Mouse (Mus musculus): Measurements from ENCODE around the gene Glb1l3.
"Not testable (repeated sequence)": the region's sequence is repeated elsewhere in the genome, so short reads cannot be mapped to it uniquely, and the experiment has no call there.

The Glb1l3 gene

GRCm38 (mm10) chr9:26860751-26861150 lies at the start of gene Glb1l3:
Glb1l3 (minus strand) TSS chr9:26860890.
- no peak for DNase-seq (ENCODE audit: low read depth, low spot score)

- DNase-seq (ENCODE audit: low read depth, low spot score): not testable (repeated sequence)
These were observed 9.2 kb upstream of the Glb1l3 start for GRCm38 (mm10) chr9:26869856-26870255.

- no peak for DNase-seq (ENCODE audit: low read depth, low spot score)
These were observed 29.6 kb downstream of the Glb1l3 start for GRCm38 (mm10) chr9:26831089-26831488.

GRCm38 (mm10) chr9:26819942-26820341 lies 40.7 kb downstream of the Glb1l3 start:
- no peak for DNase-seq (ENCODE audit: low read depth, low spot score)

- DNase-seq (ENCODE audit: low read depth, low spot score): no peak
These were observed 52.0 kb downstream of the Glb1l3 start for GRCm38 (mm10) chr9:26808735-26809134.

- DNase-seq (ENCODE audit: low read depth, low spot score): peak; percentile 87
These were observed 54.6 kb downstream of the Glb1l3 start, which contains the start of gene Glb1l2 for GRCm38 (mm10) chr9:26805935-26806666. Glb1l2 (minus strand) TSS chr9:26806468.

GRCm38 (mm10) chr9:26804321-26804720 lies 56.4 kb downstream of the Glb1l3 start:
- no peak for DNase-seq (ENCODE audit: low read depth, low spot score)

- DNase-seq (ENCODE audit: low read depth, low spot score): no peak
These were observed 60.3 kb downstream of the Glb1l3 start for GRCm38 (mm10) chr9:26800357-26800756.

- no peak for DNase-seq (ENCODE audit: low read depth, low spot score)
These were observed 62.0 kb downstream of the Glb1l3 start for GRCm38 (mm10) chr9:26798731-26799130.

GRCm38 (mm10) chr9:26798205-26798604 lies 62.5 kb downstream of the Glb1l3 start:
- DNase-seq (ENCODE audit: low read depth, low spot score): no peak

- DNase-seq (ENCODE audit: low read depth, low spot score): no peak
These were observed 67.9 kb downstream of the Glb1l3 start for GRCm38 (mm10) chr9:26792829-26793228.

- DNase-seq (ENCODE audit: low read depth, low spot score): no peak
These were observed 77.2 kb downstream of the Glb1l3 start for GRCm38 (mm10) chr9:26783414-26783975.

- DNase-seq (ENCODE audit: low read depth, low spot score): no peak
These were observed 82.3 kb downstream of the Glb1l3 start for GRCm38 (mm10) chr9:26778421-26778820.

GRCm38 (mm10) chr9:26776122-26776902 lies 84.4 kb downstream of the Glb1l3 start:
- DNase-seq (ENCODE audit: low read depth, low spot score): peak; percentile 53

GRCm38 (mm10) chr9:26775700-26776099 lies 85.0 kb downstream of the Glb1l3 start:
- no peak for DNase-seq (ENCODE audit: low read depth, low spot score)

- no peak for DNase-seq (ENCODE audit: low read depth, low spot score)
These were observed 92.5 kb downstream of the Glb1l3 start for GRCm38 (mm10) chr9:26768181-26768580.
